Mouse (Mus musculus) small intestine, adult 2 months (tissue): Measurements from ENCODE around the gene Cd300lb.

ENCODE experiments used
- CTCF ChIP-seq: fragments of 200-500 bp; IDR thresholded peaks from 2 replicates; pipeline ENCODE4 v1.5.1; 2012; ENCODE audit warnings: low read depth, mild to moderate bottlenecking, control low read depth, inconsistent platforms, low read length, moderate library complexity, mixed read lengths; ENCODE audit not compliant: insufficient replicate concordance, insufficient read length; ENCODE audit errors: extremely low read depth
- POLR2A ChIP-seq: fragments of 200-500 bp; IDR thresholded peaks from 2 replicates; pipeline ENCODE4 v1.6.1; 2012; ENCODE audit warnings: low read depth, mild to moderate bottlenecking, control low read depth, inconsistent platforms, low read length, moderate library complexity

DNA sequence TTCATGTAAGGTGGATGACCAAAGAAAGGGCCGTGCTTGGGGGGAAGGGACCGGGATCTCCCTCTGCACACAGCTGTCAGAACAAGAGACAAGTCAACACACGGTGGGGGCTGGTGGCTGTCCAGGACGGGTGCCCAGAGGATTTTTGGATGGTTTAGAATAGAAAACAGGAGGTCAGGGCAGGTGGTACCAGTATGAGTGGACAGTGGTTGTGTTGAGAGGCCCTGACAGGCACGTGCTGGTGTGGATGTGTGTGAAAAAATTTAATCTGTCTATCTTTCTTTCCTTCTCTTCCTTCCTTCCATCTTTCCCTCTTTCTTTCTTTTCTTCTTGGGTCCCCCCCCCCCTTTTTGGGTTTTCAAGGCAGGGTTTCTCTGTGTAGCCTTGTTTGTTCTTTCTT lies 43.6 kb downstream of the Cd300lb start:
- TF ChIP-seq CTCF (no peak), POLR2A (no peak)
